Mouse (Mus musculus): Measurements from ENCODE around the gene Gm21708.
"Not testable (repeated sequence)": the region's sequence is repeated elsewhere in the genome, so short reads cannot be mapped to it uniquely, and the experiment has no call there.

Gm21708 gene

DNA sequence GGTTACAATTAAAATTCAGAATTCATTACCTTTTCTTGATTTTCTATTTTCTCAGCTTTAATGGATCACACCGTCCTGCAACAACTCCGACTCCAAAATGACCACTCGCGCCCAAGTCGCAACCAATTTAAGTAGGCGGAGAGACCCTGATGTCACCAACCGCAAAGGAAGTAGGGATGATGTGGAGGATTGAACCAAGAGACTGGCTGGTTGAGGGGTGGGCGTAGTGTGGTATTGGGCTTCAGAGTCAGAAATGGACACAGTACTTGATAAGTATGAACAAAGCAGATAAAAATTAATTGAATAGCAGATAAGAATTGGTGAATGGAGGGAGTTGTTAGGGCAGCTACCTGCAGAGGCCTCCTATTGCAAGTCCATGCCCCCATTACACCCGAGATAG lies at the start of gene Gm21708, which contains the start of gene Gm21704:
Gm21708 (minus strand) TSS at position 101 of the 400 bp plus-strand sequence.
Gm21704 (minus strand) TSS at position 101 of the 400 bp plus-strand sequence.
- DNase-seq (ENCODE audit: low spot score), result not testable (repeated sequence)

Data from urinary bladder, postnatal 25 days (tissue).